Mouse (Mus musculus) erythroblast, embryonic 14.5 days (primary cell): ENCODE data around the gene Dnah11.

Experiments
- GATA1 ChIP-seq: IDR thresholded peaks from 2 replicates; pipeline ENCODE4 v1.6.1; 2012; ENCODE audit warnings: low read length, inconsistent platforms, mixed read lengths
- TAL1 ChIP-seq: IDR thresholded peaks from 3 replicates; pipeline ENCODE4 v1.6.1; 2012; ENCODE audit warnings: low read length, inconsistent platforms, mixed read lengths

GRCm38 (mm10) chr12:117861249-117861648 is 337.6 kb downstream of the Dnah11 start:
- TF ChIP-seq GATA1 (no peak), TAL1 (no peak)
